Mouse (Mus musculus) retina, adult 2 months (tissue): ENCODE results near the gene Slc25a25.
A peak's percentile ranks its signal among the peaks of the same experiment; 100 is the strongest.

Source experiments
- DNase-seq: peaks from one replicate; pipeline ENCODE4 v3.0.0-alpha.2; 2012; ENCODE audit warnings: low read depth, low spot score

Gene Slc25a25

DNA sequence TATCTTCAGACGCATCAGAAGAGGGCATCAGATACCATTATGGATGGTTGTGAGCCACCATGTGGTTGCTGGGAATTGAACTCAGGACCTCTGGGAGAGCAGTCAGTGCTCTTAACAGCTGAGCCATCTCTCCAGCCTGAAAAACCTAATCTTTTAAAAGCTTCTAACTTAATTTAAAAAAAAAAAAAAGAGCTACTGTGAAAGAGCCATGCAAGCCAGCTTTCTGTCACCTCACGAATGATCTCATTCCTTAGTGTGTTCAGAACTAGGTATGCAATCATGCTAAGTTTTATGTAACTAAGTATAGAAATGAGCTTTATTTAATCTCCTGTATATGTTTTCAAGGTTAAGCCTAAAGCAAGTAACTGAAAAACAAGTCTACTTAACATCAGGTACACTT is 8.4 kb upstream of the Slc25a25 start:
- no peak for DNase-seq

DNA sequence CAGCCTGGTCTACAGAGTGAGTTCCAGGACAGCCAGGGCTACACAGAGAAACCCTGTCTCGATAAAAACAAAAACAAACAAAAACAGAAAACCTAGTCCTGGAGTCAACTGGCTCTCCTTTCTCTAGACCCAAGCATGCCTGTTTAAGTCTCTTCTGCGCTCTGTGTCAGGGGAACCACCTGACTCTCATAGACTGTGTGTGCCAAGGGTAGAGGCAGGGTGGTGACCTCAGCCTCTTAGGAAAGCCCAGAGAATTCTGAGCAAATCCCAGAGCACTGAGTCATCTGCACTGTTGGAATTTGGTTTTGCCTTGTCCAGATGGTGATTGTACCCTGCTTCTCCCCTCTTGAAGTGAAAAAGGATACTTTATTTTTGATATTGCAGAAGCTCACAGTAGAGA is 7.1 kb upstream of the Slc25a25 start:
- no peak for DNase-seq

DNA sequence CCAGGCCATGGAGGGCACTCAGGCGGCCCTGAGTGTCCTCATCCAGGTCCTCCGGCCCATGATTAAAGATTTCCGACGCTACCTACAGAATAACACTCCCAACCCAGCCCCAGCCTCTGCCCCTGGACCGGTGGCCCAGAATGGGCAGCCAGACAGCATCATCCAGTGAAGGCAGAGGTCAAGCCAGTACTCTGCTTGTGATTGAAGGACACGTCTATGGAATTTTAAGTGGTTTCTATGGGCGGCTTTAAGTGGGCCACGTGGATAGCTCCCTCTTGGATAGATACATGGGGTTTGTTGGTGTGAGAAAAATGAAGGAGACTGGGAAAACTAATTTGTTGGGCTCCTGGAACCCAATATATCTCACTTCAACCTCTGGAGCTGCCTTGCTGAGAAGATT is 3.9 kb upstream of the Slc25a25 start:
- no peak for DNase-seq

DNA sequence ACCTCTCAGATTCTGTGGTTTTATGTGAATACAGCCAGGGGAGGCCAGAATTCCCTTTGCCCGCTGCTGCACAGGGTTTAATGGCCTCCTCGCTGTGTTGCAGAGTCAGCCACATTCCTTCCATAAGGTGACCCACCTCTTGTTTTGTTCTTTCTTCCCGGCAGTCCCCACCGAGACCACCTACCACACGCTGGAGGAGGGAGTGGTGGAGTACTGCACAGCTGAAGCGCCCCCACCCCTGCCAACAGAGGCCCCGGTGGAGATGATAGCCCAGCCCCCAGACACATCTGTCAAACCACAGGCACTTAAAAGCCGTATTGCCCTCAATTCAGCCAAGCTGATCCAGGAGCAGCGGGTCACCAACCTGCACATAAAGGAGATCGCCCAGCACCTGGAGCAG is 3.4 kb upstream of the Slc25a25 start:
- DNase-seq: no peak

DNA sequence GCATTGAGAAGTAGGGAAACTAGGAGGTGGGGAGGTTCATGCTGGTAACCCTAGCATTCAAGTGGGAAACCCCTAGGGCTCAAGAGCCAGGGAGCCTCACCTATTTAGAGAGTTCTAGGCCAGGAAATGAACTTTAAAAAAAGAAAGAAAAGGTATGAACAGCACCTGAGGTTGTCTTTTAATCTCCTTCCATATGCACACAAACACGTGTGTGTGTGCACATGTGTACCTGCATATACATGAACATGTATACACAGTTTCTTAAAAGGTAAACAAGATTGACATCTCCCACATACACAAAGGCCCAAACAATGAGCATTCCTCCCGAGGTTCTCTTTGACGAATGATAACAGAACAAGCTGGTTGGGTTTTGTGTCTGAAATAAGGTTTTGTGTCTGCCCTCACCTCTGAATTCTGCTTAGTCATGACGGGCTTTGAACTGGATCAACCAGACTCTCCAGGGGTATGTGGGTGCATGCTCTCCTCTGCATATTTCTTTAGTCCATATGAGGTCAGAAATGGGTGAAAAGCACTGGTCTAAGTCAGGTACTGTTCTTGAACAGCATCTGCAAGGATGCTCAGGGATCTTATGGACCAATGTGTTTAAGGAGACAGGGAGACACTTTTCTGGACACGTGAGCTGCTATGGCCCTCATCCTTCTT is 2.5 kb upstream of the Slc25a25 start:
- DNase-seq: no peak

DNA sequence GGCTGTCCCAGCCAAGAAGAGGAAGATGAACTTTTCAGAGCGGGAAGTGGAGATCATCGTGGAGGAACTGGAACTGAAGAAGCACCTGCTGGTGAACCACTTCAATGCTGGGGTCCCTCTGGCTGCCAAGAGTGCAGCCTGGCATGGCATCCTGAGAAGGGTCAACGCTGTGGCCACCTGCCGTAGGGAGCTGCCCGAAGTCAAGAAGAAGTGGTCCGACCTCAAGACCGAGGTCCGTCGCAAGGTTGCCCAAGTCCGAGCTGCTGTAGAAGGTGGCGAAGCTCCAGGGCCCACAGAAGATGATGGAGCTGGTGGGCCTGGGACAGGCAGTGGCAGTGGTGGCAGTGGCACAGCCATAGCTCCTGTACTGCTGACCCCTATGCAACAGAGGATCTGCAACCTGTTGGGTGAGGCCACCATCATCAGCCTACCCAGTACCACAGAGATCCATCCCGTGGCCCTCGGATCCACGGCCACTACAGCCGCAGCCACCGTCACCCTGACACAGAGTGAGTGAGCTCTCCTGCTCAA is 1.3 kb upstream of the Slc25a25 start:
- DNase-seq: no peak

DNA sequence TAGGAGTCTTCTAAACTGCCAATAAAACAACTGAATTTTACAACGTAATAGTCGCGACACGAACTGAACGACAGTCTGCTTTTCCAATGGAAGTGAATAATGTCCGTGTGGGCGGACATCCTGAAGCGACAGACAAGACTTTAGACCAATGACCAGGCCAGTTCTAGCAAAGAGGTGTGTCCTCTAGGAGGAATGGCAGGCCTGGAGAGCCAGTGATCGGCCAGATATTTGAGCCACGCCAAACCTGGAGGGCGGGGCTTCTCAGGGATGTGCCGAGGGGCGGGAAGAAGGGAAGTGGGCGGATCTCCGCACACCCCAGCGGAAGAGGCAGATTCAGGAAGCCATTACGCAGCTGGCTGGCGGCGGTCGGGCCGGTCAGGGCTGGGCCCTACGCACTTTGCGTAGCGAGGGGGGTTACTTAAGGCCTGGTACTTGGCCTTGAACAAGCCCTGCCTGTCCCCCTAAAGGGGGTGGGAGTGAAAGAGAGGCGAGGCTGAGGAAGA is 676 bp upstream of the Slc25a25 start:
- DNase-seq: peak; percentile 98

DNA sequence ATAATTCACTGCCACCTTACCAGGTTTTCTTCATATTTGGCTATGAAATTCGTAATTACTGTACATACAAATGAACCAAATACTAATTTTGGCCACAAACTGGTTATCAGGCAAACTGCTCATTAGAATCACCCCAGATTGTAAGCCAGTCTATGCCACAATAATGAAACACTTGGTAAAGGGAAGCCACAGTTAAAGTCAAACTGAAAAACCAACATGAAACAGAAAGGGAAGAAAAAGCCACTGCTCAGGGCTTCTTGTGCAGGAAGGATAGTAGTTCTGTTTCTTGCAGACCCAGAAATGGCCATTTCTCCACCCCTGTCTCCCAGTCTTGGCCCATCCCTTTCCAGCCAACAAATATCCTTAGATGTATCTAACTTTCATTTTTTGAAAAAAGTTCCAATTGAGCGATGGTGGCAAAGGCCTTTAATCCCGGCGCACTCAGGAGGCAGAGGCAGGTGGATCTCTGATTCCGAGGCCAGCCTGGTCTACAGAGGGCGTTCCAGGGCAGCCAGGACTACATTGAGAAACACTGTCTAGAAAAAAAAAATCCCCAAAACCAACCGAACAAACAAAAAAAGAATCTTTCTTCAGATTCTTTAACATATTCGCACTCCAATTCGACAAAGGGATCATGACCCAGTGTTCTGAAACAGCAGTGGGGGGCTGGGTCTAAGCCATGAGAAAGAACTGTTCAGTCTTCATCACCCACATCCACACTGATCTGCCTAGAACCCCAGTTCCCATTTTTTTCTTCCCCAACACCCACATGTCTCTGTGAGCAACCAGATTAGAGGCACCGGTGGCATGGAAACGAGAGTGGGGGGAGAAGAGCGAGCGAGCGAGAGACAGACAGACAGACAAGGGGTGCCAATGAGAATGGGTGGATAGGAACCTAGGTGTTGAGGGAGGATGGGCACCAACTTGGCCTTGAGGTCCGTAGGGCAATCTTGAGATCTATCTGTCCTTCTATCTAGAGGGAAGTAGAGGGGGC is 1.2 kb downstream of the Slc25a25 start, which contains the start of gene Naif1:
Gene Naif1 (plus strand): TSS at position 697 of the 994 bp plus-strand sequence.
- DNase-seq: no peak

DNA sequence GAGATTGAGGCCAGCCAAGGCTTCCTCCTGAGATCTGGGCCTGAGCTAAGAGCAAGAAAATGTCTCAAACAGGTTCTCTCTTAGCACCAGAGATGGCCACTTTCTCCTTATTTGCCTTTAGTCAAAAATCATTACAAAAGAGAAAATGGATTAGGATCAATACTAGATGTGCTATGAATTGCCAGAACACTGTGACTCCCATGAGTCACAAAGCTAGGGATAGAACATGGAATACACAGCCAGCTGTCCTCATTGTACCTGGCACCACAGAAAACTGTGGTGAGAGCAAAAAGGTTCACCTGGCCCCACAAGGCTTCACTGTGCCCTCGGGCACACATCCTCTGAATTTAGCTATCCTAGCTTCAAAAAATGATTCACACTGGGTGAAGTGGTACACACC is 2.8 kb downstream of the Slc25a25 start:
- no peak for DNase-seq

DNA sequence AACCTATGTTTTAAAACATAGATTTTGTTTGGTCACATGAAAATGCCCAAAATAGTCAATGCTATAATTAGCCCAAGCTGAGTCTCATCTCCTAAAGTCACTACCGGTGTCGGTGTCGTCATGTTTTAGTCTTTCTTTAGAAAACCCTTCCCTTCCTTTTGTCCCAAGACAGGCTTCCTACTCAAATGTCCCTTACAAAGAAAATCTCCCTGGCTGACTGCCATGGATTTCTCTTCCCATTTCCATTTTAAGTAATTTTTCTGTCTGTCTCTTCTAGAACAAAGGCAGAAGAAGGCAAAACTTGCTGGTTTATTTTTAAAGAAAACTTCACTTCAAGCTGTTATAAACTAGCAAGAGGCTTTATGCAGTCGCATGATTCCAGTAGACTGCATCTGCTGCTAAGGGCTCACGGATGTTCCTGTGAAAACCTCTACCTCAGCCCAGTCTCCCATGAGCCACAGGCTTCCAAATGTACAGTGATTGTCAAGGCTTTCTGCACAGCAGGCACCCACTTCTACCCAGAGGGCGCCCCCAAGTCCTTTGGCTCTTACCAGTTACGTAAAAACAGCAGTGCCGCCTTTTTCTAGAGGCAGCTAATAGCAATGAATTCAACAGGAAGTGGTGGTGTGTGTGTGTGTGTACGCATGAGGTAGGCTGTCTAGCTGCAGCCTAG is 3.8 kb downstream of the Slc25a25 start:
- no peak for DNase-seq

DNA sequence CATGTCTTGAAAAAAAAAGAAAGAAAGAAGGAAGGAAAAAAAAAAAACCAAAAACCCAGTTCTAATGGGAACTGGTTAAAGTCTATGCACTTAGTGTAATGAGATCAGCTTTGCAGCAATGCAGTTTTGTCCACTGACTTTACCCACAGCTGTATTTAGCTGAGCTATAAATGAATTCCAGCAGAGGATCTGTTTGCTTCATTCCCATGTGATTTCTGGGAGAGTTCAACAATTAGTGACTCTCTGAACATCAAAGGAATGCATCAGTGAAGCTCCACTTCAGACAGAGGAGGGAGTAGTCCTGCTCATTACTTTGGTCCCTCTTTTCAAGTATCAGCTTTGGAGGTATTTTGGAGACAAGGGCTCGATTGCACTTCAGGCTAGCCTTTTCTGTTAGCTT is 5.7 kb downstream of the Slc25a25 start:
- no peak for DNase-seq

DNA sequence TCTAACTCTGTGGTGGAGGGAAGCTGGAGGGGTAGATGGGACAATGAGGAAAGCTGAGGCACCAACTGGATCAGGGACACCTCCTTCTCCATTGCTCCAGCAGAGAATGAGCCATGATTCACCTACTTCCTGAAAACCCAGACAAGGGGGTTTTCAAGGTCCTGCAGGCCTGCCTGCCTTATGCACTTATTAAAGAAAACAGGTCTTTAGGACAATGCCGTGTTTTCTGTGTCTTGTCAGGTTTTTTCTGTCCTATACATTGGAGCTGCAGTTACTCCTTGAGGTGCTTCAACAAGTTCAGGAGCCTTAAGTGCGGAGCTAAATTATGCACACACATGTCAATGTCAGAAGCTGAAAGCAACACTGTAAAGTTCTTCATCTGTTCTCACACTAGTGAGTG is 9.7 kb downstream of the Slc25a25 start:
- no peak for DNase-seq

DNA sequence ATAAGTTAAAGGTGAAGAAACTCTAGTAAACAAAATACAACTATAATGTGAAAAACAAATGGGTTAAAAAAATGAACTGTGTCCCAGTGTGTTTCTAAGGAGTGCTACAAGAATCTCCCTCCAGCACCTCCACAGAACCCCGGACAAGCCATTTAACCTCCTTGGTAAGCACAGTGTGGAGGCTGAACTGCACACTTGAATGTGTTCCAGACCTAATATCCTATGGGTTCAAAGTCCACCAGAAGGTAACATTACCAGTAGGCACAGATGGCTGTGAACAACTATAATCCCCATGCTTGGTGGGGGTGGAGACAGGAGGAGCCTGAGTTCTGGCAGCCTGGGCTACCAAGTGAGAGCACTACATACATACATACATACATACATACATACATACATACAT is 10.6 kb downstream of the Slc25a25 start:
- DNase-seq: no peak

DNA sequence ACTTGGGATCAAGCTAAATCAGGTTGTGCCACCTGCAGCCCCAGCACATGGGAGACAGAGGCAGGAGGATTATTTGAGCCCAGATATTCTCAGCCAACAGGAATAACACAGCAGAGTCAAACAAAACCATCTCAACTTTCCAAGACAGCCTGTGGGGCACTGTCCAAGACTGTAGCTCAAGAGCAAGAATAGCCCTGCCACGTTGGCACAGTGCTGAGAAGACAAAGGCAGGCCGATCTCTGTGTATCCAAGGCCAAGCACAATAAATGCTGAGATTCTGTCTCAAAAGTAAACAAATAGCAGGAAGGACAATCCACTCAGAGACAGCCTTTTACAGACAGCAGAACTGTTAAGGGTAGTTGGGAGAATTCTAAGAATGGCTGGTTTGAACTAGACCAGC is 11.1 kb downstream of the Slc25a25 start:
- no peak for DNase-seq

DNA sequence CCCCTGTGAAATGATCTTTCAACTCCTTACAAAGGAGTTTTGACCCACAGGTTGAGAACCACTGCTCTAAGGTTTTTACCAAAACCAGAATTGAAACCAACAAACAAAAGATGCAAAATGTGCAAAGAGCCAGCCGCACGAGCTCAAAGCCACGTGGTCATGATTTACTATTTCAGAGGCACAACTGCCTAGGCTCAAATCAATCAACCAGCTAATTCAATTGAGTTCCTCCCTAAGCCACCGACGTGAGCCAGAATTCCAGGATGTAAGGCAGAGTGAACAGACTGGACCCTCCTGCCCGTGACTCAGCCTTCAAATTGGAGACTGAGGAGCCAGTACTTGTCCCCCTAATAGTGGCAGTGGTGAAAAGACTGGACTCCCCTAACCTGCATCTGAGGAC is 12.1 kb downstream of the Slc25a25 start:
- DNase-seq: no peak

DNA sequence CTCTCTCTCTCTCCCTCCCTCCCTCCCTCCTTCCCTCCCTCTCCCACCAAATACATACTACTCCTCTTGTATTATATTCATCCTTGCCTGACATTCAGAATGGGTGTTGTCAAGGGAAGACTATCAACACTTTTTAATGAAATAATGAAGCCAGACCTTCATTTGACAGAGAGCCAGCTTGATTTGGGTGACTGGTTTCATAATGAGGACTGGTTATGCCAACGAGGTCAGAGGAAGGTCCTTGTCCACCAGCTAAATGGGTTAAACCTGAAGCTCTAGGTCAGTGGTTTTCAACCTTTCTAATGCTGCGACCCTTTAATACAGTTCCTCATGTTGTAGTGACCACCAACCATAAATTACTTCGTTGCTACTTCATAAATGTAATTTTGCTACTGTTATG is 12.5 kb downstream of the Slc25a25 start:
- DNase-seq: no peak

DNA sequence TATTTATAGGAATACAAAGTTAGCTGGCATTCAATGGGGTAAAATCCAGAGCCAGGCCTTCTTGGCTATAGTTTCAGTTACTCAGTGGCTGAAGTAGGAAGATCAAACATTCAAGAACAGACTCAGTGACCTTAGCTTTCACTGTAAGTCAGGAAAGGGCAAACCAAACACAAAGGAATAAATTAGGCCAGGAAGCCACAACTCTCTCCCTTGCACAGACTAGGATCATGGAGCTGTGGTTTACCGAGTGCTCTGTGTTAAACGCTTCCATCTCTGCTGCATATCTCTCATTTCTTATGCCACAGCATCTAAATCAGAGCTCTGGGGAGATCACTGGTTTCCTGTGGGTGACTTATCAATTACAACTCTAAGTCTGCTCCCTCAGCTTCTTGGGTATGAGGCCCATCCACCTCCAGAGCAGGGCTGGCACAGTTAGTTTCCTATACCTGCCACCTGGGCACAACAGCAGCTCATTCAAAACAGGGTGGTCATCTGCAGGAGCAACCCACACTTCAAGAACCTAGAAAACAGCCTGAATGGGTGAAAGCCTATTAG is 13.6 kb downstream of the Slc25a25 start:
- no peak for DNase-seq

DNA sequence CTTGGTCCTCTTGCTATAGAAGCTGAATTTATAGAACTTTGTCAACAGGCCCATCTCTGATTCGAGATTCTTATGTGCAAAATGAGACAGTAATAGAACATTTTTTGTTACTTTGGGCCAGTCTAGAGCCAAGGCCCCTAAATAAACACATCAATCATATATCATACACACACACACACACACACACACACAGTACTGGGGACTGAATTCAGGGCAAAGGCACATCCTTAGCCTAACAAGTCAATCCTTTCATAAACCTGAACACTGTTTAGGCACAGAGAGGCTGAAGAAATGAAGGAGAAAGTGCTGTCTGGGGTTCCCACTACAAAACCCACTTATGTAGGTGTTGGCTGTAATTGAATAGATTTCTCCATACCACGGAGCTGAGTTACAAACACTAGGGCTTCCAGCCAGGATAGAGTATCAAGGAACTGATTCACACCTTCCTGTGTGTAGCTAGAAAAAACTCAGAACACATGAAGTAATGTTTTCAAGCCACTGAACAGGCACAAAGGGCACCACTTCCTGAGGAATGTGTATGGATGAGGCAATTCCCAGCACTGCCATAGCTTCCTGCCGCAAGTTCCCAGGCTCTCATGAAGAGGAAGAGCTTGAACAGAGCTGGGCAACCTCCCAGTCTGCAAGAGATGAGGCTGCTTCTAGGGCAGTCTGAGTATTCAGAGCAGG is 14.4 kb downstream of the Slc25a25 start:
- DNase-seq: no peak

DNA sequence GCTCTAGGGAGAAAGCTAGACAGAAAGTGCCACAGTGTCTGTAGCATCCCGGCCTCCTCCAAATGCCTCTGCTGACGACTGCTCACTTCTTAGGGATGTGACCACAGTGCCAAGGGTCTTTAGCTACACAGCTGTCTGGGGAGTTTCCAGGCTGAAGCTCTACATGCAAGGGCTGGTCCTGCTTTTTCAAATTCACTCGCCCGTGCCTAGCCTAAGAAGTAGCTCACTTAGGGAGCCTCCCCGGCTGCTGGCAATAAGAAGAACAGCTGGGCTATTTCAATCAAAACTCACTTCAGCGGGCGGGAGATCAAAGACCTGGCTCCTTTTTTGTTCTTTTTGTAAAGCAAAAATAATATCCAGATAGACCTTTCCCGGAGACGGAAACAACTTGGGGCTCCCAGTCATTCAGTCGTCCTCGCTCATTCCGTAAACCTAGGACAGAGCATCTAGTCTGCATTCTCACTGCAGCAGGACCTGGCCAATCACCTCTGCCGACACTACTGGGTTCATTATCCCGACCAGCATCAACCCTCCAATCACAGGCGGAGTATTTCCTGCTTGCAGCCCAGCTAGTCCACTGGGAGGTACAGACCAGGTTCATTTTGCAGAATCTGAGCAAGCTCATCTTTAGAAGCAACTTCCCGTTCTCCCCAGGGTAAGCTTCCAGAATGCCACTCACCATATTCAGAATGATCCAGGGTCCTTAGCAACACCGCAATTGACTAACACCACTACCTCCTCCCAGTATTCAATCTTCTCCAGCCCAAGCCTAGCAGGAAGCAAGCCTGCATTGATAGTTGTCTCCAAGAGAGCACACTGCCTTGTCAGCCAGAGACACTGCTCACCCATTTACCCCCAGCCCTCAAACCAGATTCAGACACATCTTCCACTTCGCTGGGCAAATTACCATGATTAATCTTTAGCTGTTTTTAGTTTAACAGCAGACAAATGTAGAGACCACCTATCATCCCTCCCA is 20.3 kb downstream of the Slc25a25 start:
- peak; percentile 65 for DNase-seq
